Mouse (Mus musculus) hindbrain, embryonic 11.5 days (tissue): ENCODE measurements around the gene Pik3cb. TPM values are rescaled to one million over a fixed set of nuclear protein-coding genes. Genes with fewer than 3 reads are reported as not detected.

Experiments used
- ATAC-seq: fragments of 200-750 bp; cut with Nextera tagmentation; 2 replicates; pipeline ENCODE4 v1.8.0; 2017; ENCODE audit warnings: mild to moderate bottlenecking, moderate TSS enrichment, moderate library complexity; ENCODE audit not compliant: low FRiP score
- DNase-seq: peaks from one replicate; pipeline ENCODE4 v3.0.0-alpha.2; 2015; ENCODE audit warnings: low spot score
- H3K27ac ChIP-seq: fragments of 300-500 bp; sonication (generic); 2 replicates; pipeline ENCODE4 v1.5.1; 2014; ENCODE audit warnings: mild to moderate bottlenecking, low read depth, low read length
- H3K27me3 ChIP-seq: fragments of 300-500 bp; sonication (generic); 2 replicates; pipeline ENCODE4 v1.6.1; 2014; ENCODE audit warnings: mild to moderate bottlenecking, low read length, moderate library complexity, mixed read lengths; ENCODE audit not compliant: control insufficient read depth, insufficient read depth
- H3K36me3 ChIP-seq: fragments of 300-500 bp; sonication (generic); 2 replicates; pipeline ENCODE4 v1.6.1; 2014; ENCODE audit warnings: mild to moderate bottlenecking, low read length, moderate library complexity, mixed read lengths; ENCODE audit not compliant: control insufficient read depth, insufficient read depth
- H3K4me1 ChIP-seq: fragments of 300-500 bp; sonication (generic); replicated peaks from 2 replicates; pipeline ENCODE4 v1.6.1; 2014; ENCODE audit warnings: low read length, mixed read lengths; ENCODE audit not compliant: control insufficient read depth, insufficient read depth
- H3K4me2 ChIP-seq: fragments of 300-500 bp; sonication (generic); replicated peaks from 2 replicates; pipeline ENCODE4 v1.6.1; 2014; ENCODE audit warnings: mild to moderate bottlenecking, low read depth, low read length
- H3K4me3 ChIP-seq: fragments of 300-500 bp; sonication (generic); 2 replicates; pipeline ENCODE4 v1.5.1; 2014; ENCODE audit warnings: low read depth, low read length
- H3K9ac ChIP-seq: fragments of 300-500 bp; sonication (generic); 2 replicates; pipeline ENCODE4 v1.6.1; 2014; ENCODE audit warnings: low read depth, low read length
- H3K9me3 ChIP-seq: fragments of 300-500 bp; sonication (generic); 2 replicates; pipeline ENCODE4 v1.6.1; 2016; ENCODE audit warnings: low read length; ENCODE audit not compliant: control insufficient read depth
- WGBS: fragments of 180-500 bp; shearing (Covaris S2); extraction: QIAGEN DNeasy Blood & Tissue Kit; methylation state at CpG from one replicate; pipeline ENCODE4 v1.1.7; 2014; 5-methylcytosine and 5-hydroxymethylcytosine counted together
- polyA plus RNA-seq: library from polyadenylated mRNA; unstranded; fragments of >200 nt; fragmentation: Nextera tagmentation; extraction: Ambion mirVana; gene quantifications from 2 replicates; pipeline ENCODE4 v1.2.1, GENCODE M21; 2014

The Pik3cb gene
- polyA plus RNA-seq, 1 experiment from 2014 or later = 2.2 TPM

- Histone ChIP-seq H3K27me3 (no peaks in the 10 kb centered on the region), H3K4me2 (no peak overlapping the region), H3K9me3 (no peaks in the 10 kb centered on the region), H3K4me3 (no peak overlapping the region), H3K9ac (no peak overlapping the region), H3K4me1 (no peaks in the 10 kb centered on the region), H3K36me3 (no peaks in the 10 kb centered on the region), H3K27ac (no peak overlapping the region)
- WGBS = 78% methylated on average over 7 of the region's 7 CpGs
- ATAC-seq = no peak
- DNase-seq = no peak
These were observed 17.8 kb upstream of the Pik3cb start for GRCm38 (mm10) chr9:99158203-99158632.

- Histone ChIP-seq H3K9me3 (no peaks in the 10 kb centered on the region), H3K27ac (no peak overlapping the region), H3K4me1 (peaks cover 2% of the 10 kb centered on the region; the same call in 1 of the 2 replicates), H3K36me3 (no peaks in the 10 kb centered on the region), H3K27me3 (no peaks in the 10 kb centered on the region), H3K4me3 (no peak overlapping the region), H3K9ac (no peak overlapping the region), H3K4me2 (no peak overlapping the region)
- 33% methylated on average over 3 of the region's 3 CpGs for WGBS
- ATAC-seq = no peak
- DNase-seq = no peak
These were observed 13.2 kb upstream of the Pik3cb start for GRCm38 (mm10) chr9:99153655-99154054.

- no peak overlapping the region for H3K9ac ChIP-seq
- no peaks in the 10 kb centered on the region for H3K9me3 ChIP-seq
- no peak overlapping the region for H3K4me2 ChIP-seq
- H3K4me1 ChIP-seq = peaks cover 2% of the 10 kb centered on the region; the same call in 1 of the 2 replicates
- H3K4me3 ChIP-seq = no peak overlapping the region
- DNase-seq (no peak), ATAC-seq (no peak)
- no peak overlapping the region for H3K27ac ChIP-seq
- no peaks in the 10 kb centered on the region for H3K36me3 ChIP-seq
- WGBS = 38% methylated on average over 9 of the region's 9 CpGs
- no peaks in the 10 kb centered on the region for H3K27me3 ChIP-seq
These were observed 12.5 kb upstream of the Pik3cb start for GRCm38 (mm10) chr9:99152699-99153490.

GRCm38 (mm10) chr9:99146855-99147735 is 6.7 kb upstream of the Pik3cb start:
- Histone ChIP-seq H3K27ac (no peak overlapping the region), H3K36me3 (no peaks in the 10 kb centered on the region), H3K9me3 (no peaks in the 10 kb centered on the region), H3K4me3 (no peak overlapping the region), H3K9ac (no peak overlapping the region), H3K27me3 (no peaks in the 10 kb centered on the region), H3K4me2 (no peak overlapping the region), H3K4me1 (no peaks in the 10 kb centered on the region)
- ATAC-seq (no peak), DNase-seq (no peak)
- 87% methylated on average over 27 of the region's 27 CpGs for WGBS

GRCm38 (mm10) chr9:99145756-99146155 is 5.3 kb upstream of the Pik3cb start:
- H3K4me1 ChIP-seq = no peaks in the 10 kb centered on the region
- no peaks in the 10 kb centered on the region for H3K9me3 ChIP-seq
- H3K9ac ChIP-seq = no peak overlapping the region
- no peaks in the 10 kb centered on the region for H3K36me3 ChIP-seq
- no peaks in the 10 kb centered on the region for H3K27me3 ChIP-seq
- DNase-seq (no peak), ATAC-seq (no peak)
- H3K4me3 ChIP-seq = no peak overlapping the region
- H3K4me2 ChIP-seq = no peak overlapping the region
- 71% methylated on average over 6 of the region's 6 CpGs for WGBS
- no peak overlapping the region for H3K27ac ChIP-seq

- Histone ChIP-seq H3K36me3 (no peaks in the 10 kb centered on the region), H3K27me3 (no peaks in the 10 kb centered on the region), H3K4me2 (no peak overlapping the region), H3K9me3 (no peaks in the 10 kb centered on the region), H3K4me1 (no peaks in the 10 kb centered on the region), H3K9ac (no peak overlapping the region), H3K27ac (no peak overlapping the region), H3K4me3 (no peak overlapping the region)
- DNase-seq (no peak), ATAC-seq (no peak)
- 73% methylated on average over 7 of the region's 7 CpGs for WGBS
These were observed 4.1 kb upstream of the Pik3cb start for GRCm38 (mm10) chr9:99144416-99144989.

- no peak for DNase-seq
- no peak for ATAC-seq
- Histone ChIP-seq H3K4me2 (no peak overlapping the region), H3K9me3 (no peaks in the 10 kb centered on the region), H3K36me3 (no peaks in the 10 kb centered on the region), H3K9ac (no peak overlapping the region), H3K27me3 (no peaks in the 10 kb centered on the region), H3K4me1 (no peaks in the 10 kb centered on the region), H3K4me3 (no peak overlapping the region), H3K27ac (no peak overlapping the region)
- 86% methylated on average over 8 of the region's 8 CpGs for WGBS
These were observed 1.2 kb upstream of the Pik3cb start for GRCm38 (mm10) chr9:99141618-99142017.

- ATAC-seq (no peak), DNase-seq (no peak)
- Histone ChIP-seq H3K27me3 (no peaks in the 10 kb centered on the region), H3K27ac (no peak overlapping the region), H3K9ac (no peak overlapping the region), H3K36me3 (no peaks in the 10 kb centered on the region), H3K9me3 (no peaks in the 10 kb centered on the region), H3K4me2 (peak overlapping the region; percentile 63; the same call in 1 of the 2 replicates), H3K4me1 (no peaks in the 10 kb centered on the region), H3K4me3 (no peak overlapping the region)
- 57% methylated on average over 3 of the region's 3 CpGs for WGBS
These were observed 750 bp upstream of the Pik3cb start for GRCm38 (mm10) chr9:99141171-99141570.
